ENCODE assay signal across 22 mouse cellular contexts in genomic region chr19:29653768-29654265, GRCm38 (mm10). TPM values are rescaled to one million over a fixed set of nuclear protein-coding genes. Genes with fewer than 3 reads are reported as not detected.
DNase-seq lines count a peak whose midpoint lies in the region; ATAC-seq lines count a peak whose summit lies in the region.
"Had no signal": no experiment of that assay in that cellular context is flagged by ENCODE, and none has a peak within 500 bp of the region (broad histone marks: within the 10 kb centered on the region; RNA-seq: fewer than 3 reads in every experiment).

No protein-coding gene starts in this region.

- H3K9ac ChIP-seq in stomach, embryonic 16.5 days (ENCODE audit: low read length): no peak overlapping the region
- H3K9ac ChIP-seq: embryonic facial prominence, embryonic 15.5 days; forebrain, embryonic 15.5 days; heart, embryonic 15.5 days; hindbrain, embryonic 14.5 days; intestine, embryonic 15.5 days had no signal

- no peak overlapping the region for H3K4me3 ChIP-seq in stomach, embryonic 16.5 days (replicated peaks; ENCODE audit: low read length)
- H3K4me3 ChIP-seq: embryonic facial prominence, embryonic 15.5 days; forebrain, embryonic 15.5 days; heart, embryonic 15.5 days; intestine, embryonic 15.5 days had no signal

- ATAC-seq in stomach, embryonic 16.5 days (ENCODE audit: insufficient read depth, low FRiP score): no peak
- ATAC-seq: forebrain, embryonic 15.5 days; intestine, embryonic 15.5 days had no signal

- H3K4me1 ChIP-seq in stomach, embryonic 16.5 days (ENCODE audit: control insufficient read depth, insufficient read depth, low read length): no peaks in the 10 kb centered on the region
- H3K4me1 ChIP-seq: forebrain, embryonic 15.5 days; heart, embryonic 15.5 days; intestine, embryonic 15.5 days had no signal

- H3K27me3 ChIP-seq in stomach, embryonic 16.5 days (ENCODE audit: control insufficient read depth, insufficient read depth, low read length): no peaks in the 10 kb centered on the region
- H3K27me3 ChIP-seq: CH12.LX; embryonic facial prominence, embryonic 15.5 days; forebrain, embryonic 15.5 days; intestine, embryonic 15.5 days had no signal

- no peaks in the 10 kb centered on the region for H3K36me3 ChIP-seq in stomach, embryonic 16.5 days (ENCODE audit: control insufficient read depth, insufficient read depth, low read length)
- H3K36me3 ChIP-seq: embryonic facial prominence, embryonic 15.5 days; forebrain, embryonic 15.5 days; heart, embryonic 15.5 days; intestine, embryonic 15.5 days had no signal

- WGBS in stomach, embryonic 16.5 days: 83% methylated on average over 9 of the region's 9 CpGs

- no peaks in the 10 kb centered on the region for H3K9me3 ChIP-seq in stomach, embryonic 16.5 days (replicated peaks; ENCODE audit: control insufficient read depth, low read length)
- H3K9me3 ChIP-seq: embryonic facial prominence, embryonic 15.5 days; forebrain, embryonic 15.5 days; heart, embryonic 15.5 days; intestine, embryonic 15.5 days had no signal

- H3K27ac ChIP-seq in stomach, embryonic 16.5 days (ENCODE audit: low read length): peak overlapping the region; percentile 43
- H3K27ac ChIP-seq: embryonic facial prominence, embryonic 15.5 days; forebrain, embryonic 15.5 days; heart, embryonic 15.5 days; hindbrain, embryonic 14.5 days; intestine, embryonic 15.5 days had no signal

- no peak overlapping the region for H3K4me2 ChIP-seq in stomach, embryonic 16.5 days (ENCODE audit: low read depth, low read length)
- H3K4me2 ChIP-seq: embryonic facial prominence, embryonic 15.5 days; forebrain, embryonic 15.5 days; heart, embryonic 11.5 days; heart, embryonic 15.5 days; hindbrain, embryonic 14.5 days; intestine, embryonic 15.5 days had no signal

- DNase-seq in heart, adult 11 months: peak; percentile 69
- no peak for DNase-seq in heart, adult 9 months (ENCODE audit: low spot score in 2 of 2)
- DNase-seq in NIH3T3 (ENCODE audit: low read depth): peak; percentile 69
- no peak for DNase-seq in cerebellum, adult 11-12 months
- no peak for DNase-seq in thymus, postnatal 14 days
- no peak for DNase-seq in layer of hippocampus, adult 9-10 months (ENCODE audit: low spot score)
- DNase-seq: adrenal gland, adult 8-10 months; adrenal gland, postnatal 36 days; cerebellum, adult 8-10 months; cerebellum, postnatal 14 days; embryo, embryonic 11 days; gastrocnemius, postnatal 36 days; heart, adult 18-20 months; heart, postnatal 14 days had no signal

RNA-seq across cellular contexts. Expression of gene Ermp1, which starts 5.6 kb away (rescaled TPM):
- 17.2 and 17.9 TPM in 2 replicates for polyA plus RNA-seq in stomach, embryonic 16.5 days (2015; fragmentation: Nextera tagmentation; extraction: Ambion mirVana)

RNA-seq across cellular contexts. Expression of gene Mlana, which starts 43.8 kb away (rescaled TPM):
- polyA plus RNA-seq in stomach, embryonic 16.5 days (2015; fragmentation: Nextera tagmentation; extraction: Ambion mirVana): not detected in 2 replicates
- polyA plus RNA-seq: forebrain, embryonic 15.5 days; hindbrain, embryonic 14.5 days; intestine, embryonic 15.5 days had no signal

Comparison
In these comparisons a context has a peak if more than half of its experiments do, and no peak if none do; other contexts are left out.
1. DNase-seq: peak in heart, adult 11 months (single experiment) and NIH3T3 (single experiment); none in heart, adult 9 months (0 of 2), cerebellum, adult 11-12 months (single experiment), thymus, postnatal 14 days (single experiment) and layer of hippocampus, adult 9-10 months (single experiment).